Mouse (Mus musculus) heart, postnatal 0 days (tissue): ENCODE results near the gene Grwd1. TPM values are rescaled to one million over a fixed set of nuclear protein-coding genes. Genes with fewer than 3 reads are reported as not detected.

Experiments
- ATAC-seq: fragments of 200-750 bp; cut with Nextera tagmentation; 2 replicates; pipeline ENCODE4 v1.8.0; 2017; ENCODE audit warnings: low read depth, moderate number of reproducible peaks, moderate library complexity; ENCODE audit not compliant: insufficient read depth
- DNase-seq: peaks from one replicate; pipeline ENCODE4 v3.0.0-alpha.2; 2016; ENCODE audit warnings: low spot score
- H3K27ac ChIP-seq: fragments of 300-500 bp; sonication (generic); 2 replicates; pipeline ENCODE4 v1.5.1; 2014; ENCODE audit warnings: low read depth, mild to moderate bottlenecking
- H3K27me3 ChIP-seq: fragments of 300-500 bp; sonication (generic); 2 replicates; pipeline ENCODE4 v1.6.1; 2014; ENCODE audit warnings: low read length, mixed read lengths; ENCODE audit not compliant: control insufficient read depth, insufficient read depth
- H3K36me3 ChIP-seq: fragments of 300-500 bp; sonication (generic); replicated peaks from 2 replicates; pipeline ENCODE4 v1.6.1; 2014; ENCODE audit warnings: low read length, mixed read lengths; ENCODE audit not compliant: control insufficient read depth, insufficient read depth
- H3K4me1 ChIP-seq: fragments of 300-500 bp; sonication (generic); 2 replicates; pipeline ENCODE4 v1.6.1; 2014; ENCODE audit warnings: antibody characterized with exemption; ENCODE audit not compliant: control insufficient read depth, insufficient read depth
- H3K4me2 ChIP-seq: fragments of 300-500 bp; sonication (generic); 2 replicates; pipeline ENCODE4 v1.6.1; 2014; ENCODE audit warnings: low read depth, mild to moderate bottlenecking, low read length, moderate library complexity
- H3K4me3 ChIP-seq: fragments of 300-500 bp; sonication (generic); 2 replicates; pipeline ENCODE4 v1.5.1; 2014; ENCODE audit warnings: low read depth, low read length
- H3K9ac ChIP-seq: fragments of 300-500 bp; sonication (generic); replicated peaks from 2 replicates; pipeline ENCODE4 v1.6.1; 2014; ENCODE audit warnings: low read depth, low read length, mixed read lengths
- H3K9me3 ChIP-seq: fragments of 300-500 bp; sonication (generic); replicated peaks from 2 replicates; pipeline ENCODE4 v1.6.1; 2016; ENCODE audit warnings: low read length; ENCODE audit not compliant: control insufficient read depth
- CTCF ChIP-seq: IDR thresholded peaks from 2 replicates; pipeline ENCODE4 v1.5.1; 2016; ENCODE audit warnings: antibody characterized with exemption, control low read depth, low read depth
- EP300 ChIP-seq: IDR thresholded peaks from 2 replicates; pipeline ENCODE4 v1.6.1; 2016; ENCODE audit warnings: antibody characterized with exemption, low read depth
- WGBS: fragments of 180-500 bp; shearing (Covaris S2); extraction: QIAGEN DNeasy Blood & Tissue Kit; methylation state at CpG from one replicate; pipeline ENCODE4 v1.1.7; 2014; 5-methylcytosine and 5-hydroxymethylcytosine counted together
- polyA plus RNA-seq: library from polyadenylated mRNA; unstranded; fragments of >200 nt; fragmentation: Nextera tagmentation; extraction: Ambion mirVana; gene quantifications from 2 replicates; pipeline ENCODE4 v1.2.1, GENCODE M21; 2015
- total RNA-seq: library from RNA; depleted of rRNA; stranded (reverse); fragments of >200 nt; gene quantifications from 2 replicates; pipeline ENCODE4 v1.2.3, GENCODE M21; 2014; ENCODE audit warnings: low replicate concordance

The Grwd1 gene
- total and polyA plus RNA-seq, 2 experiments from 2014 or later = 22.7 to 26.7 TPM

DNA sequence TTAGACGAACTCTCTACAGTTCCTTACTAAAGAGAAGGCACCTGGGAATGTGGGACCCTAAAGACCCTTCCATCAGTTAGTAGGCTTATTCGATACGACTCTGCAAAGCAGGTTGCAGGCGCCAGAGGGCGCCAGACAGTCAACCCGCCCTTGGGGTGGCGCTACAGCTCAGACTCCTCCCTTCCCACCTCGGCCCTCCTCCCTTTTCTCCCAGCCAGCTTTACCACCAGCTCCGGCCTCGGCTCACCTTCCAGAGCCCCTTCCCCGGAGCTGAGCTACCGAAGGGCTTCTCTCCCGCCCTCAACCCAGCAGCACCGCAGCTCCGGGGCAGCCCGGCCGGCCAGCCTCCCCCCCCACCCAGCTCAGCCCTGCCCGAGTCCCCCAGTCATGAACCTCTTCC lies 41.9 kb upstream of the Grwd1 start, which contains the start of gene Kdelr1:
Gene Kdelr1, plus strand, starts transcription at position 149 of the 400 bp plus-strand sequence.
- WGBS = under 1% methylated on average over 18 of the region's 18 CpGs
- peak within 1 kb of the TSS; percentile 75 for H3K4me2 ChIP-seq
- H3K4me1 ChIP-seq = peaks cover 27% of the 10 kb centered on the region

GRCm38 (mm10) chr7:45870282-45871058 lies 39.7 kb upstream of the Grwd1 start:
- Histone ChIP-seq H3K9ac (no peak overlapping the region; the same call in 1 of the 2 replicates), H3K9me3 (no peaks in the 10 kb centered on the region), H3K4me2 (peak overlapping the region; percentile 48), H3K27me3 (peaks cover 39% of the 10 kb centered on the region), H3K27ac (no peak overlapping the region), H3K36me3 (peaks cover 11% of the 10 kb centered on the region), H3K4me1 (peaks cover 27% of the 10 kb centered on the region), H3K4me3 (peak overlapping the region; percentile 22; the same call in 1 of the 2 replicates)
- WGBS = 2% methylated on average over 25 of the region's 30 CpGs
- TF ChIP-seq CTCF (no peak), EP300 (no peak)
- no peak for ATAC-seq
- DNase-seq = no peak

More for the DNA sequence above, 41.9 kb upstream of the Grwd1 start, which contains the start of gene Kdelr1:
- peak; percentile 92 for DNase-seq
- ATAC-seq = peak; percentile 82
- no peaks in the 10 kb centered on the region for H3K9me3 ChIP-seq
- H3K9ac ChIP-seq = peak within 1 kb of the TSS; percentile 94
- peaks cover 31% of the 10 kb centered on the region for H3K27me3 ChIP-seq
- peak within 1 kb of the TSS; percentile 78 for H3K4me3 ChIP-seq
- peak within 1 kb of the TSS; percentile 92 for H3K27ac ChIP-seq
- TF ChIP-seq CTCF (peak; percentile 89), EP300 (no peak)
- peaks cover 31% of the 10 kb centered on the region for H3K36me3 ChIP-seq

DNA sequence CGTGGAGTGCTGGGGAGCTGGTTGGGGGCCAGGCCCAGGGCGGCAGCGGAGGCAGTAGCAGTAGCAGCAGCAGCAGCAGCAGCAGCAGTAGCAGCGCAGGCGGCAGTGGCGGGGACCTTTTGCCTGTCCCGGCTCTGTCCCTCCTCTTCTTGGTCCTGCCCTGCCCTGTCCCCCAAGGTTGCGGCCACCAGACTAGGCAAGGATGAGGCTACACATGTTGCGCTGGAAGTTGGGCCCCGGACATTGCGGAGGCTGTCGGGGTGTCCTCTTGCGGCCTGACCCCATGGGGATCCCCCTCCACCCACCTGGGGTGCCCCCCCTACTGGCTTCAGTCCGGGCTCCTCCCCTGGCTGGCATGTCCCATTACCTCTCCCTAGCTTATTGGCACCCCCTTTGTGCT lies 39.0 kb upstream of the Grwd1 start:
- Histone ChIP-seq H3K9me3 (no peaks in the 10 kb centered on the region), H3K27ac (no peak overlapping the region), H3K9ac (no peak overlapping the region; the same call in 1 of the 2 replicates), H3K27me3 (peaks cover 39% of the 10 kb centered on the region), H3K4me2 (peak overlapping the region; percentile 48), H3K4me1 (peaks cover 27% of the 10 kb centered on the region), H3K4me3 (peak overlapping the region; percentile 22; the same call in 1 of the 2 replicates), H3K36me3 (peaks cover 6% of the 10 kb centered on the region)
- DNase-seq = no peak
- no peak for ATAC-seq
- 5% methylated on average over 14 of the region's 14 CpGs for WGBS
- TF ChIP-seq EP300 (no peak), CTCF (no peak)

- Histone ChIP-seq H3K4me1 (peaks cover 21% of the 10 kb centered on the region), H3K4me2 (peak overlapping the region; percentile 48), H3K27ac (no peak overlapping the region), H3K9ac (no peak overlapping the region; the same call in 1 of the 2 replicates), H3K9me3 (no peaks in the 10 kb centered on the region), H3K27me3 (peaks cover 39% of the 10 kb centered on the region), H3K4me3 (peak overlapping the region; percentile 22; the same call in 1 of the 2 replicates), H3K36me3 (no peaks in the 10 kb centered on the region; the same call in 1 of the 2 replicates)
- 10% methylated on average over 8 of the region's 8 CpGs for WGBS
- ATAC-seq (no peak), DNase-seq (peak; percentile 50)
- no peak for TF ChIP-seq EP300
- TF ChIP-seq CTCF = no peak
These were observed 38.4 kb upstream of the Grwd1 start for GRCm38 (mm10) chr7:45869107-45869670.

DNA sequence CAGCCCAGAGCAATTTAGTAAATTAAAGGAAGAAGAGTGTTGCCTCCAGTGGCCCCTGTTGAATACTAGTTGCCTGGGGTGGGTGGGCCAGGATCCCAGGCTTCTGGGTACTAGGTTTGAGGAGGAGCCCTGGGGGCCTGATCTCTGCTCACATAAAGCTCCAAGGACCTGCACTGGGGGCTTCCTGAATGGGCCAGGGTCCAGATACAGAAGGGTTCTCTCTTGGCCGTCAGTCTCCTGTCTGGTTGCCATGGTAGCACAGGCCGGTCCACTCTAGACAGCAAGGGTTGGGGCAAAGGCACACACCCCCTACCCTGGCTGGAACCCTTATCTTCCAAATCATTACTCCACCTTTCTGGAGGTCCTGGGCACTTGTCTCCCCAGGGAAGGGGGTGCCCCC lies 37.1 kb upstream of the Grwd1 start:
- H3K27me3 ChIP-seq = peaks cover 39% of the 10 kb centered on the region
- H3K9me3 ChIP-seq = no peaks in the 10 kb centered on the region
- no peaks in the 10 kb centered on the region for H3K36me3 ChIP-seq
- no peak overlapping the region for H3K4me3 ChIP-seq
- DNase-seq (no peak), ATAC-seq (no peak)
- no peak overlapping the region for H3K4me2 ChIP-seq
- no peak for TF ChIP-seq CTCF
- TF ChIP-seq EP300 = no peak
- no peak overlapping the region for H3K27ac ChIP-seq
- H3K4me1 ChIP-seq = peaks cover 14% of the 10 kb centered on the region
- H3K9ac ChIP-seq = no peak overlapping the region
- 65% methylated on average over 2 of the region's 2 CpGs for WGBS
